Mouse (Mus musculus) liver, adult 2 months (tissue): ENCODE measurements around the gene Dbh.

Experiments used
- CTCF ChIP-seq: fragments of 200-500 bp; IDR thresholded peaks from 2 replicates; pipeline ENCODE4 v1.5.1; 2011; ENCODE audit warnings: low read depth, low read length, control low read depth
- POLR2A ChIP-seq: fragments of 200-500 bp; IDR thresholded peaks from 2 replicates; pipeline ENCODE4 v1.6.1; 2011; ENCODE audit warnings: low read length, control low read depth; ENCODE audit not compliant: insufficient read depth; ENCODE audit errors: extremely low read depth

GRCm38 (mm10) chr2:27163851-27164250, 1.2 kb upstream of the Dbh start:
- TF ChIP-seq CTCF, result no peak
- TF ChIP-seq POLR2A, result no peak
